Mouse (Mus musculus) lung, embryonic 14.5 days (tissue): Measurements from ENCODE around the gene Esr1. TPM values are rescaled to one million over a fixed set of nuclear protein-coding genes. Genes with fewer than 3 reads are reported as not detected.
A peak's percentile ranks its signal among the peaks of the same experiment; 100 is the strongest.

Experiments
- ATAC-seq: fragments of 200-750 bp; cut with Nextera tagmentation; 2 replicates; pipeline ENCODE4 v1.8.0; 2017; ENCODE audit warnings: mild to moderate bottlenecking, moderate TSS enrichment, moderate library complexity; ENCODE audit not compliant: insufficient read depth
- DNase-seq: peaks from one replicate; pipeline ENCODE4 v3.0.0-alpha.2; 2015
- H3K27ac ChIP-seq: fragments of 300-500 bp; sonication (generic); 2 replicates; pipeline ENCODE4 v1.5.1; 2014; ENCODE audit warnings: low read depth, mild to moderate bottlenecking, moderate library complexity
- H3K27me3 ChIP-seq: fragments of 300-500 bp; sonication (generic); 2 replicates; pipeline ENCODE4 v1.6.1; 2014; ENCODE audit warnings: low read length, control low read depth; ENCODE audit not compliant: insufficient read depth
- H3K36me3 ChIP-seq: fragments of 300-500 bp; sonication (generic); 2 replicates; pipeline ENCODE4 v1.6.1; 2014; ENCODE audit warnings: control low read depth; ENCODE audit not compliant: insufficient read depth
- H3K4me1 ChIP-seq: fragments of 300-500 bp; sonication (generic); 2 replicates; pipeline ENCODE4 v1.6.1; 2014; ENCODE audit warnings: antibody characterized with exemption, control low read depth; ENCODE audit not compliant: insufficient read depth
- H3K4me2 ChIP-seq: fragments of 300-500 bp; sonication (generic); 2 replicates; pipeline ENCODE4 v1.6.1; 2014; ENCODE audit warnings: mild to moderate bottlenecking
- H3K4me3 ChIP-seq: fragments of 300-500 bp; sonication (generic); 2 replicates; pipeline ENCODE4 v1.5.1; 2014; ENCODE audit warnings: low read depth, low read length
- H3K9ac ChIP-seq: fragments of 300-500 bp; sonication (generic); 2 replicates; pipeline ENCODE4 v1.6.1; 2014
- H3K9me3 ChIP-seq: fragments of 300-500 bp; sonication (generic); 2 replicates; pipeline ENCODE4 v1.6.1; 2016; ENCODE audit warnings: low read depth, low read length, control low read depth
- CTCF ChIP-seq: IDR thresholded peaks from 2 replicates; pipeline ENCODE4 v1.5.1; 2016; ENCODE audit warnings: antibody characterized with exemption, low read depth
- WGBS: fragments of 180-500 bp; shearing (Covaris S2); extraction: QIAGEN DNeasy Blood & Tissue Kit; methylation state at CpG from one replicate; pipeline ENCODE4 v1.1.7; 2014; 5-methylcytosine and 5-hydroxymethylcytosine counted together
- polyA plus RNA-seq: library from polyadenylated mRNA; unstranded; fragments of >200 nt; fragmentation: Nextera tagmentation; extraction: Ambion mirVana; gene quantifications from 2 replicates; pipeline ENCODE4 v1.2.1, GENCODE M21; 2014

The Esr1 gene
- polyA plus RNA-seq, 1 experiment from 2014 or later: 0.05 TPM

- no peak overlapping the region for H3K9ac ChIP-seq
- H3K4me1 ChIP-seq: no peaks in the 10 kb centered on the region
- DNase-seq (no peak), ATAC-seq (no peak)
- H3K27ac ChIP-seq: no peak overlapping the region
- no peak overlapping the region for H3K4me3 ChIP-seq
- H3K9me3 ChIP-seq: no peaks in the 10 kb centered on the region
- no peak for TF ChIP-seq CTCF
- H3K27me3 ChIP-seq: no peaks in the 10 kb centered on the region
- H3K4me2 ChIP-seq: no peak overlapping the region
- no peaks in the 10 kb centered on the region for H3K36me3 ChIP-seq
These were observed 17.9 kb downstream of the Esr1 start for GRCm38 (mm10) chr10:4629314-4629713.

DNA sequence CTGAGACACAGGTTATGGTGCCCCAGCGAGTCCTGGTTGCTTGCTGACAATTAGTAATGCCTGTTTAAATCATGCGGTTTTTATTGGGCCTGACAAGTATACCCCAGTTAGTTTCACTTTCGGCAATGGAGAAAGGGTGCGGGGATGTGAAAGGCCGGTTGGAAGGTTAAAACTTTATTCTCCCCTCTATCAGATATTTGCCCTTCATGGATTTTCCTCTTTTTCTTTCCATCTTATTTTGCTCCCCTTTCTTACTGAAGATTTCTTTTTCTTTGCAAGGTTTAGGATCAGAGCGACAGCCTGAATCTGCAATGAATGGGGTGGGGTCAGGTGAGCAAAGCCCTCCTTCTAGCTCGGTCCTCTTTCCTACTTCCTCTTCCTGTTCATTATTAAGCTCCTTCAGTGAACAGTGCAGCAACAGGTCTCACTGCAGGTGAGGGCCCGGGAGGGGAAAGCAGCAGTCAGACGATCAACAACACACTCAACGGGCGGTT lies 20.9 kb downstream of the Esr1 start:
- 73% methylated on average over 11 of the region's 11 CpGs for WGBS
- TF ChIP-seq CTCF: no peak

DNA sequence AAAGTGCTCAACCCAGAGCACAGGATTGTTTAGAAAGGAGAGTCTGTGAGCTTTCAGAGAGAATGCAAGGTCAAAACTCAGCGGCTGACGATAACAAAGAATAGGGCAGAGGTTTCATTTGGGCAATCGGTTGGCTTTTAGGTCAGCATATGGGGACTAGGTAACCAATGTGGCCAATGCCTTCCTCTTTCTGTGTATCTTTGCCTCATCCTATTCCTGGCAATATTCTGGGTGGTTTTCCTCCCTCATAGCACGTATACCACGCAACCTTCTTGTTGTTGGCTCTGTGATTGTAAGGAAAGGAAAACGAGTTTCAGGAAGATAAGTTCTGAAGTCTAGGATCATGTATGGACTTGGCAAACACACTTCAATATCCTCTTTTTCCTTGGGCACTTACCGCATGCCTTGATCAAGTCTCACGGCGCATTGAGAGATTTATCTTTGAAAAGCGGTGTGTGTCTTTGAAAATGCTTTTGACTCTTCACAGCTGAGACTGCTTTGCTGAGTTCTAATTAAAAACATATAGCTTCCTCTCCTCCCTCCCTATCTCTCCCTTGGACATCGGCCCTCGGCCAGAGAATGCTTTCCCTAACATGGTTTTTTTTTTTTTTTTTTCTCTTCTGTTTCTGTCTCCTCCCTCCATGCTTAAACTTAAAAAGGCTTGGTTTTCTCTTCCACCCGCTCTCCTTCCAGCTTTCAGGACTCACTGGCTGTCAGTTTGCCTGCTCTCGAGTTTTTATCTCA lies 22.1 kb downstream of the Esr1 start:
- DNase-seq: peak; percentile 39
- ATAC-seq: 0 out of 2 replicates have a peak, but pooled peaks have one; percentile 21
- Histone ChIP-seq H3K9me3 (no peaks in the 10 kb centered on the region), H3K4me1 (no peaks in the 10 kb centered on the region), H3K36me3 (no peaks in the 10 kb centered on the region), H3K4me2 (peak overlapping the region; percentile 5; the same call in 1 of the 2 replicates), H3K4me3 (no peak overlapping the region), H3K9ac (no peak overlapping the region), H3K27ac (no peak overlapping the region), H3K27me3 (no peaks in the 10 kb centered on the region)
- no peak for TF ChIP-seq CTCF
- WGBS: 53% methylated on average over 14 of the region's 14 CpGs

More for the DNA sequence above, 20.9 kb downstream of the Esr1 start:
- ATAC-seq (no peak), DNase-seq (no peak)
- H3K9ac ChIP-seq: no peak overlapping the region
- no peaks in the 10 kb centered on the region for H3K9me3 ChIP-seq
- H3K4me3 ChIP-seq: no peak overlapping the region
- H3K27ac ChIP-seq: no peak overlapping the region
- no peaks in the 10 kb centered on the region for H3K4me1 ChIP-seq
- H3K27me3 ChIP-seq: no peaks in the 10 kb centered on the region
- H3K4me2 ChIP-seq: no peak overlapping the region
- no peaks in the 10 kb centered on the region for H3K36me3 ChIP-seq

DNA sequence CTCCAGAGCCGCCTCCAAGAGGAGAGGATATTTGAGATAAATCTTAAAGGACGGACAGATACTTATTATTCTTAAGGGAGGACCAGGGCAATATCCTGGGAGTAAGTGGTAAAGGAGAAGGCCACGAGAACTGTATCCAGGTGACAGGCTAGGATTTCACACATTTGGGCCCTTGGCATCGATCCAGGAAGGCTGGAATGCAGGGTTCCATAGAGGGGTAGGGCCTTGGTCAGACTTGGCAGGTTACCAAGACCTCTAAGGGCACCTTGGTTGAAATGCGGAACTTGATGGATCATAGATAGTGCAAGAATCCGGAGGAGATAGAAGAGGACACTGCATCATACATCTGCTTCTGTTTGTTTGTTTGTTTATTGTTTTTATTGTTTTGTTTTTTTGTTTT lies 24.3 kb downstream of the Esr1 start:
- Histone ChIP-seq H3K4me3 (no peak overlapping the region), H3K4me1 (no peaks in the 10 kb centered on the region), H3K4me2 (no peak overlapping the region), H3K36me3 (no peaks in the 10 kb centered on the region), H3K9ac (no peak overlapping the region), H3K9me3 (no peaks in the 10 kb centered on the region), H3K27me3 (no peaks in the 10 kb centered on the region), H3K27ac (no peak overlapping the region)
- TF ChIP-seq CTCF: no peak
- DNase-seq (no peak), ATAC-seq (no peak)
- WGBS: 63% methylated on average over 6 of the region's 6 CpGs

GRCm38 (mm10) chr10:4646074-4646473 lies 34.7 kb downstream of the Esr1 start:
- no peaks in the 10 kb centered on the region for H3K4me1 ChIP-seq
- no peaks in the 10 kb centered on the region for H3K36me3 ChIP-seq
- TF ChIP-seq CTCF: no peak
- H3K4me2 ChIP-seq: no peak overlapping the region
- no peak overlapping the region for H3K4me3 ChIP-seq
- H3K9ac ChIP-seq: no peak overlapping the region
- 76% methylated on average over 7 of the region's 7 CpGs for WGBS
- DNase-seq (peak; percentile 18), ATAC-seq (no peak)
- no peaks in the 10 kb centered on the region for H3K9me3 ChIP-seq
- H3K27me3 ChIP-seq: no peaks in the 10 kb centered on the region
- no peak overlapping the region for H3K27ac ChIP-seq

DNA sequence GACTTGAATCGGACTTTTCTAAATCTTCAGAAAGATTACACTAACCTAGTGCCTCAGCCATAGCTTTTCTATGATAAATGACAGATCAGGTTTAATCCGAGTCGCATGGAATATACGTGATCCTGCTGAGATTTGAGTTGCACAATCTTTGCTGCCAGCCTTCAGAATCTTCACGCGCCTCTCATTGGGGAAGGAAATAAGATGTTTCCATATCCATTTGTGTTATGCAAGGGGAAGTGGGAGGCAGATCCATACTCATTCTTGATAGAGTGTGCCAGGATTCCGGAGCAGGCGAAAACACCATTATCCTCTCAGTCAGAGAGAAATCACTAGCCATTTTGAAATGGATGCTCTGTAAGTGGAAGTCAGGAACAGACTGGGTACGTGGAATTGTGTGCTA lies 35.5 kb downstream of the Esr1 start:
- WGBS: 79% methylated on average over 9 of the region's 9 CpGs
- no peaks in the 10 kb centered on the region for H3K9me3 ChIP-seq
- H3K4me2 ChIP-seq: no peak overlapping the region
- no peak for DNase-seq
- no peak for ATAC-seq
- H3K9ac ChIP-seq: no peak overlapping the region
- H3K27me3 ChIP-seq: no peaks in the 10 kb centered on the region
- no peaks in the 10 kb centered on the region for H3K36me3 ChIP-seq
- no peaks in the 10 kb centered on the region for H3K4me1 ChIP-seq
- H3K4me3 ChIP-seq: no peak overlapping the region
- H3K27ac ChIP-seq: no peak overlapping the region
- no peak for TF ChIP-seq CTCF

DNA sequence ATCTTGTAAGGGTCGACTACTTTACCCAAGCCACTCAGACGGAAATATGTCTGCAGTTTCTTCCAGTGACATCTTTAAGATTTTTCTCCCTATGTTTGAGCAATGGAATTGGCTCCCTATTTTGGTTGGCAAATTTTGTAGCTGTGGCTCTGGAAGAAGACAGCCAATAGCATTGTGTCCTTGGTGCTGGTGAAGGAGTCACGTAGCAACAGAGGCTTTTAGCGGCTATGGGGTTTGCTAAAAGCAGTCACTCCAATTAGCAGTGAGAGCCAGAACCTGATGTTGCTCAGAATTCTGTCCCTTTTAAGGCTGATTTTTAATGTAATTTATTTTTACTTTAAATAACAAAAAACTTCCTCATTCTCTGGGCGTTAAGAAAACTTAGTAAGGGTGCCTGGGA lies 54.0 kb downstream of the Esr1 start:
- ATAC-seq (no peak), DNase-seq (no peak)
- Histone ChIP-seq H3K27me3 (no peaks in the 10 kb centered on the region), H3K36me3 (no peaks in the 10 kb centered on the region), H3K9me3 (no peaks in the 10 kb centered on the region), H3K4me2 (no peak overlapping the region), H3K4me3 (no peak overlapping the region), H3K27ac (no peak overlapping the region), H3K4me1 (no peaks in the 10 kb centered on the region), H3K9ac (no peak overlapping the region)
- WGBS: 73% methylated on average over 5 of the region's 5 CpGs
- TF ChIP-seq CTCF: no peak
